Mouse (Mus musculus): Measurements from ENCODE around the gene Trmt10b. TPM values are rescaled to one million over a fixed set of nuclear protein-coding genes. Genes with fewer than 3 reads are reported as not detected.

The Trmt10b gene
- 9.7 and 12.5 TPM in 2 replicates for total RNA-seq (2014; rRNA removed)
- 22.2 and 23.3 TPM in 2 replicates for polyA plus RNA-seq (2015; fragmentation: Nextera tagmentation; extraction: Ambion mirVana)

GRCm38 (mm10) chr4:45296662-45297564 lies at the start of gene Trmt10b:
Gene Trmt10b, plus strand, starts transcription at chr4:45297127.
- WGBS = 21% methylated on average over 27 of the region's 27 CpGs
- Histone ChIP-seq H3K4me3 (ENCODE audit: low read depth, low read length) (peak within 1 kb of the TSS; percentile 68), H3K27ac (ENCODE audit: low read depth, low read length) (peak within 1 kb of the TSS; percentile 4; the same call in 1 of the 2 replicates), H3K4me2 (ENCODE audit: low read depth, low read length, poor library complexity, severe bottlenecking) (peak within 1 kb of the TSS; percentile 59), H3K27me3 (ENCODE audit: insufficient read depth, low read length) (no peaks in the 10 kb centered on the region), H3K36me3 (ENCODE audit: insufficient read depth, low read length) (peaks cover 15% of the 10 kb centered on the region), H3K9me3 (ENCODE audit: low read length) (no peaks in the 10 kb centered on the region), H3K9ac (replicated peaks; ENCODE audit: low read length, poor library complexity, severe bottlenecking) (peak within 1 kb of the TSS; percentile 61), H3K4me1 (ENCODE audit: insufficient read depth, low read length) (no peaks in the 10 kb centered on the region)
- peak; percentile 90 for DNase-seq (ENCODE audit: low spot score)
- TF ChIP-seq CTCF (IDR thresholded peaks at IDR 0.05) = no peak
- ATAC-seq (ENCODE audit: low FRiP score) = peak; percentile 90

- ATAC-seq (ENCODE audit: low FRiP score) (no peak), DNase-seq (ENCODE audit: low spot score) (no peak)
- no peaks in the 10 kb centered on the region for H3K36me3 ChIP-seq (ENCODE audit: insufficient read depth, low read length)
- H3K27me3 ChIP-seq (ENCODE audit: insufficient read depth, low read length) = no peaks in the 10 kb centered on the region
- 0 out of 2 replicates have a peak, but pooled peaks cover 5% of the 10 kb centered on the region for H3K4me1 ChIP-seq (ENCODE audit: insufficient read depth, low read length)
- no peaks in the 10 kb centered on the region for H3K9me3 ChIP-seq (ENCODE audit: low read length)
- TF ChIP-seq CTCF (IDR thresholded peaks at IDR 0.05) = no peak
- 49% methylated on average over 8 of the region's 8 CpGs for WGBS
- no peak overlapping the region for H3K4me2 ChIP-seq (ENCODE audit: low read depth, low read length, poor library complexity, severe bottlenecking)
- no peak overlapping the region for H3K4me3 ChIP-seq (ENCODE audit: low read depth, low read length)
- no peak overlapping the region for H3K27ac ChIP-seq (ENCODE audit: low read depth, low read length)
- no peak overlapping the region for H3K9ac ChIP-seq (replicated peaks; ENCODE audit: low read length, poor library complexity, severe bottlenecking)
These were observed 45.7 kb upstream of the Trmt10b start for GRCm38 (mm10) chr4:45251265-45251664.

- Histone ChIP-seq H3K36me3 (ENCODE audit: insufficient read depth, low read length) (no peaks in the 10 kb centered on the region), H3K9ac (replicated peaks; ENCODE audit: low read length, poor library complexity, severe bottlenecking) (no peak overlapping the region), H3K27me3 (ENCODE audit: insufficient read depth, low read length) (no peaks in the 10 kb centered on the region), H3K4me3 (ENCODE audit: low read depth, low read length) (no peak overlapping the region), H3K4me1 (ENCODE audit: insufficient read depth, low read length) (0 out of 2 replicates have a peak, but pooled peaks cover 5% of the 10 kb centered on the region), H3K27ac (ENCODE audit: low read depth, low read length) (no peak overlapping the region), H3K4me2 (ENCODE audit: low read depth, low read length, poor library complexity, severe bottlenecking) (no peak overlapping the region), H3K9me3 (ENCODE audit: low read length) (no peaks in the 10 kb centered on the region)
- TF ChIP-seq CTCF (IDR thresholded peaks at IDR 0.05) = no peak
- DNase-seq (ENCODE audit: low spot score) (peak; percentile 38), ATAC-seq (ENCODE audit: low FRiP score) (no peak)
- 44% methylated on average over 9 of the region's 9 CpGs for WGBS
These were observed 44.1 kb upstream of the Trmt10b start for GRCm38 (mm10) chr4:45252861-45253262.

- 24% methylated on average over 11 of the region's 11 CpGs for WGBS
- Histone ChIP-seq H3K4me2 (ENCODE audit: low read depth, low read length, poor library complexity, severe bottlenecking) (no peak overlapping the region), H3K36me3 (ENCODE audit: insufficient read depth, low read length) (no peaks in the 10 kb centered on the region), H3K9ac (replicated peaks; ENCODE audit: low read length, poor library complexity, severe bottlenecking) (no peak overlapping the region), H3K27ac (ENCODE audit: low read depth, low read length) (peak overlapping the region; percentile 57), H3K9me3 (ENCODE audit: low read length) (no peaks in the 10 kb centered on the region), H3K4me1 (ENCODE audit: insufficient read depth, low read length) (0 out of 2 replicates have a peak, but pooled peaks cover 5% of the 10 kb centered on the region), H3K4me3 (ENCODE audit: low read depth, low read length) (no peak overlapping the region), H3K27me3 (ENCODE audit: insufficient read depth, low read length) (no peaks in the 10 kb centered on the region)
- DNase-seq (ENCODE audit: low spot score) (peak; percentile 81), ATAC-seq (ENCODE audit: low FRiP score) (peak; percentile 56)
- no peak for TF ChIP-seq CTCF (IDR thresholded peaks at IDR 0.05)
These were observed 42.9 kb upstream of the Trmt10b start for GRCm38 (mm10) chr4:45253839-45254601.

- Histone ChIP-seq H3K4me2 (ENCODE audit: low read depth, low read length, poor library complexity, severe bottlenecking) (no peak overlapping the region), H3K36me3 (ENCODE audit: insufficient read depth, low read length) (no peaks in the 10 kb centered on the region), H3K27ac (ENCODE audit: low read depth, low read length) (no peak overlapping the region), H3K4me1 (ENCODE audit: insufficient read depth, low read length) (0 out of 2 replicates have a peak, but pooled peaks cover 1% of the 10 kb centered on the region), H3K9ac (replicated peaks; ENCODE audit: low read length, poor library complexity, severe bottlenecking) (no peak overlapping the region), H3K27me3 (ENCODE audit: insufficient read depth, low read length) (0 out of 2 replicates have a peak, but pooled peaks cover 3% of the 10 kb centered on the region), H3K9me3 (ENCODE audit: low read length) (no peaks in the 10 kb centered on the region), H3K4me3 (ENCODE audit: low read depth, low read length) (no peak overlapping the region)
- TF ChIP-seq CTCF (IDR thresholded peaks at IDR 0.05) = no peak
- 62% methylated on average over 4 of the region's 4 CpGs for WGBS
- ATAC-seq (ENCODE audit: low FRiP score) = no peak
- peak; percentile 38 for DNase-seq (ENCODE audit: low spot score)
These were observed 37.6 kb upstream of the Trmt10b start for GRCm38 (mm10) chr4:45259232-45259832.

Measured in midbrain, postnatal 0 days (tissue).